Comparison of ENCODE assay signal across 8 mouse cellular contexts in the genomic region with DNA sequence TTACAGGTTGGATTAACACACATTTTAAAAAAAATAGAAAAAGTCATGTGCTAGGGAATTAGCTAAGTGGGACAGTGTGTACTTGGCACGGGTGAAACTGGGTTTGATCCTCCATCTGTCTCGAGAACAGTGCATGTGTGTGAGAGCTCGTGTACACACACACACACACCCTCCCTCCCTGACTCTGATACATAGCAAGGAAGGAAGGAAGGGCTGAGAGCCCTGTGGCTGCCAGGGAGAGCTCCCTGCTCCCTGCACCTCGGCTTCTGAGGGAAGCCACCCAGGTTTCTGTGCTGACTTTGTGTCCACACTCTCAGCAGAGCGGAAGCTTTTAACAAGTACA.
DNase-seq lines count a peak whose midpoint lies in the region; ATAC-seq lines count a peak whose summit lies in the region.

No protein-coding gene starts in this region.

- 17% methylated on average over 5 of the region's 5 CpGs for WGBS in heart, embryonic 16.5 days
- WGBS in limb, embryonic 12.5 days: 9% methylated on average over 5 of the region's 5 CpGs
- 8% methylated on average over 5 of the region's 5 CpGs for WGBS in midbrain, embryonic 14.5 days

- H3K9me3 ChIP-seq in heart, embryonic 16.5 days (replicated peaks; ENCODE audit: control insufficient read depth, low read length): no peaks in the 10 kb centered on the region
- no peaks in the 10 kb centered on the region for H3K9me3 ChIP-seq in limb, embryonic 12.5 days
- no peaks in the 10 kb centered on the region for H3K9me3 ChIP-seq in midbrain, embryonic 14.5 days (ENCODE audit: control insufficient read depth, low read length)

- no peak overlapping the region; the same call in 1 of the 2 replicates for H3K4me3 ChIP-seq in heart, embryonic 16.5 days (ENCODE audit: low read length)
- H3K4me3 ChIP-seq in limb, embryonic 12.5 days (replicated peaks): no peak overlapping the region
- no peak overlapping the region; the same call in 1 of the 2 replicates for H3K4me3 ChIP-seq in midbrain, embryonic 14.5 days (replicated peaks; ENCODE audit: low read depth, low read length)

- peak overlapping the region; percentile 64 for H3K4me2 ChIP-seq in heart, embryonic 16.5 days (ENCODE audit: low read depth, low read length)
- peak overlapping the region; percentile 54 for H3K4me2 ChIP-seq in limb, embryonic 12.5 days
- peak overlapping the region; percentile 54 for H3K4me2 ChIP-seq in midbrain, embryonic 14.5 days (ENCODE audit: low read length)

- H3K27ac ChIP-seq in heart, embryonic 16.5 days (ENCODE audit: low read length): peak overlapping the region; percentile 88
- H3K27ac ChIP-seq in limb, embryonic 12.5 days: peak overlapping the region; percentile 91
- no peak overlapping the region for H3K27ac ChIP-seq in midbrain, embryonic 14.5 days (replicated peaks; ENCODE audit: low read depth, low read length)

- H3K9ac ChIP-seq in heart, embryonic 16.5 days (ENCODE audit: low read length): peak overlapping the region; percentile 68
- H3K9ac ChIP-seq in limb, embryonic 12.5 days (replicated peaks): 0 out of 2 replicates have a peak overlapping the region, but pooled peaks have one; percentile 47
- no peak overlapping the region for H3K9ac ChIP-seq in midbrain, embryonic 14.5 days (replicated peaks; ENCODE audit: low read length)

- ATAC-seq in heart, embryonic 16.5 days (replicated peaks; ENCODE audit: extremely low read depth, insufficient read depth, low FRiP score): peak; percentile 49; the same call in 1 of the 2 replicates
- peak; percentile 38; the same call in 1 of the 2 replicates for ATAC-seq in limb, embryonic 12.5 days (ENCODE audit: insufficient number of reproducible peaks, insufficient read depth, low FRiP score, low TSS enrichment, low read depth)
- ATAC-seq in midbrain, embryonic 14.5 days (ENCODE audit: low FRiP score, low TSS enrichment): peak; percentile 40; the same call in 1 of the 2 replicates

- H3K36me3 ChIP-seq in heart, embryonic 16.5 days (ENCODE audit: control insufficient read depth, insufficient read depth): no peaks in the 10 kb centered on the region
- H3K36me3 ChIP-seq in limb, embryonic 12.5 days: no peaks in the 10 kb centered on the region
- no peaks in the 10 kb centered on the region for H3K36me3 ChIP-seq in midbrain, embryonic 14.5 days (ENCODE audit: control insufficient read depth, insufficient read depth, low read length)

- DNase-seq in layer of hippocampus, adult 11-12 months (ENCODE audit: low spot score): peak; percentile 48
- no peak for DNase-seq in layer of hippocampus, postnatal 36 days
- DNase-seq in cerebellum, postnatal 36 days: peak; percentile 65 to 80
- peak; percentile 28 for DNase-seq in midbrain, embryonic 14.5 days
- DNase-seq in layer of hippocampus, postnatal 25 days (ENCODE audit: extremely low spot score in 1 of 2, low spot score in 1 of 2): no peak
- no peak for DNase-seq in adrenal gland, adult 8-10 months

- no peaks in the 10 kb centered on the region for H3K27me3 ChIP-seq in heart, embryonic 16.5 days (ENCODE audit: control insufficient read depth, insufficient read depth, low read length)
- H3K27me3 ChIP-seq in limb, embryonic 12.5 days: no peaks in the 10 kb centered on the region
- no peaks in the 10 kb centered on the region for H3K27me3 ChIP-seq in midbrain, embryonic 14.5 days (ENCODE audit: control insufficient read depth, insufficient read depth, low read length)

- H3K4me1 ChIP-seq in heart, embryonic 16.5 days (ENCODE audit: control insufficient read depth, insufficient read depth, low read length): peaks cover 29% of the 10 kb centered on the region
- peaks cover 66% of the 10 kb centered on the region for H3K4me1 ChIP-seq in limb, embryonic 12.5 days (replicated peaks)
- H3K4me1 ChIP-seq in midbrain, embryonic 14.5 days (ENCODE audit: control insufficient read depth, insufficient read depth, low read length): peaks cover 25% of the 10 kb centered on the region; the same call in 1 of the 2 replicates

Comparison
In these comparisons a context has a peak if more than half of its experiments do, and no peak if none do; other contexts are left out.
1. DNase-seq: peak in layer of hippocampus, adult 11-12 months (single experiment), cerebellum, postnatal 36 days (2 of 2) and midbrain, embryonic 14.5 days (single experiment); none in layer of hippocampus, postnatal 36 days (0 of 2), layer of hippocampus, postnatal 25 days (0 of 2) and adrenal gland, adult 8-10 months (single experiment).
2. Peak in every context shown above with its lines, with median percentiles within 50 percentile points of each other: ATAC-seq and H3K4me2 ChIP-seq.